Mouse (Mus musculus) small intestine, adult 2 months (tissue): ENCODE results near the gene Als2cl. TPM values are rescaled to one million over a fixed set of nuclear protein-coding genes. Genes with fewer than 3 reads are reported as not detected.
A peak's percentile ranks its signal among the peaks of the same experiment; 100 is the strongest.

ENCODE experiments used
- H3K27ac ChIP-seq: fragments of 200-500 bp; 2 replicates; pipeline ENCODE4 v1.5.1; 2012; ENCODE audit warnings: low read depth, low read length, control low read depth, inconsistent platforms; ENCODE audit not compliant: insufficient read depth
- H3K27me3 ChIP-seq: fragments of 200-500 bp; 2 replicates; pipeline ENCODE4 v1.6.1; 2012; ENCODE audit warnings: mild to moderate bottlenecking, moderate library complexity, low read length, inconsistent platforms; ENCODE audit not compliant: control insufficient read depth, insufficient read depth
- H3K36me3 ChIP-seq: fragments of 200-500 bp; 2 replicates; pipeline ENCODE4 v1.6.1; 2012; ENCODE audit warnings: mild to moderate bottlenecking, low read length, control low read depth, inconsistent platforms; ENCODE audit not compliant: control insufficient read depth, insufficient read depth
- H3K4me1 ChIP-seq: fragments of 200-500 bp; 2 replicates; pipeline ENCODE4 v1.6.1; 2012; ENCODE audit warnings: low read length, inconsistent platforms, mixed read lengths; ENCODE audit not compliant: control insufficient read depth, insufficient read depth, insufficient read length
- H3K4me3 ChIP-seq: fragments of 200-500 bp; 2 replicates; pipeline ENCODE4 v1.5.1; 2012; ENCODE audit warnings: low read depth, mild to moderate bottlenecking, control low read depth, inconsistent platforms, low read length, moderate library complexity
- CTCF ChIP-seq: fragments of 200-500 bp; IDR thresholded peaks from 2 replicates; pipeline ENCODE4 v1.5.1; 2012; ENCODE audit warnings: low read depth, mild to moderate bottlenecking, control low read depth, inconsistent platforms, low read length, moderate library complexity, mixed read lengths; ENCODE audit not compliant: insufficient replicate concordance, insufficient read length; ENCODE audit errors: extremely low read depth
- POLR2A ChIP-seq: fragments of 200-500 bp; IDR thresholded peaks from 2 replicates; pipeline ENCODE4 v1.6.1; 2012; ENCODE audit warnings: low read depth, mild to moderate bottlenecking, control low read depth, inconsistent platforms, low read length, moderate library complexity
- WGBS: fragments of 180-500 bp; shearing (Covaris S2); methylation state at CpG from one replicate; pipeline ENCODE4 v1.1.7; 2018; 5-methylcytosine and 5-hydroxymethylcytosine counted together
- polyA plus RNA-seq: library from polyadenylated mRNA; depleted of rRNA; stranded (reverse); fragments of >200 nt; gene quantifications from 2 replicates; pipeline ENCODE4 v1.2.3, GENCODE M21; 2012

Als2cl gene
- polyA plus RNA-seq, 1 experiment: 16.2 TPM

DNA sequence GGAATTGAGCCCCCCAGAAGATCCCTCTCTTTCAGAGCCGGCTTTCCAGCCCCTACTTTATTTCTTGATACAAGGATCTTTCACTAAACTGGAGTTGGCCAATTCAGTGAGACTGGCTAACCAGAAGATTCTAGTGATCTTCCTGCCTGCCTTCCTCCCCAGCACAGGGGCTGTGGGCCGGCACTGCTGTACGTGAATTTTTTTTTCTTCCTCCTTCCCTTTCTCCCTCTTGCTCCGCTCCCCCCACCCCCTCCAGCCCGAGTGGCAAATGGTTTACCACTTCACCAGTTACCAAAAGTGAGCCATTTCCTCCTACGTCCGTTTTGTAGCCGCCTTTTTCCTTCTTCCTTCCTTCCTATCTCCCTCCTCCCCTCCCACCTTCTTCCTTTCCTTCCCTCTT is 35.8 kb downstream of the Als2cl start:
- Histone ChIP-seq H3K27ac (no peak overlapping the region), H3K4me3 (no peak overlapping the region), H3K36me3 (no peaks in the 10 kb centered on the region), H3K4me1 (no peaks in the 10 kb centered on the region), H3K27me3 (no peaks in the 10 kb centered on the region)
- TF ChIP-seq POLR2A (no peak), CTCF (no peak)
- WGBS: 55% methylated on average over 8 of the region's 8 CpGs

- 80% methylated on average over 7 of the region's 7 CpGs for WGBS
- Histone ChIP-seq H3K4me3 (no peak within 1 kb of the TSS), H3K27me3 (no peaks in the 10 kb centered on the region), H3K27ac (no peak within 1 kb of the TSS), H3K4me1 (no peaks in the 10 kb centered on the region), H3K36me3 (no peaks in the 10 kb centered on the region)
- TF ChIP-seq POLR2A (no peak), CTCF (no peak)
Observed at GRCm38 (mm10) chr9:110916786-110917185, 37.1 kb downstream of the Als2cl start, which contains the start of gene Fam240a. Gene Fam240a, minus strand, starts transcription at chr9:110916861.

DNA sequence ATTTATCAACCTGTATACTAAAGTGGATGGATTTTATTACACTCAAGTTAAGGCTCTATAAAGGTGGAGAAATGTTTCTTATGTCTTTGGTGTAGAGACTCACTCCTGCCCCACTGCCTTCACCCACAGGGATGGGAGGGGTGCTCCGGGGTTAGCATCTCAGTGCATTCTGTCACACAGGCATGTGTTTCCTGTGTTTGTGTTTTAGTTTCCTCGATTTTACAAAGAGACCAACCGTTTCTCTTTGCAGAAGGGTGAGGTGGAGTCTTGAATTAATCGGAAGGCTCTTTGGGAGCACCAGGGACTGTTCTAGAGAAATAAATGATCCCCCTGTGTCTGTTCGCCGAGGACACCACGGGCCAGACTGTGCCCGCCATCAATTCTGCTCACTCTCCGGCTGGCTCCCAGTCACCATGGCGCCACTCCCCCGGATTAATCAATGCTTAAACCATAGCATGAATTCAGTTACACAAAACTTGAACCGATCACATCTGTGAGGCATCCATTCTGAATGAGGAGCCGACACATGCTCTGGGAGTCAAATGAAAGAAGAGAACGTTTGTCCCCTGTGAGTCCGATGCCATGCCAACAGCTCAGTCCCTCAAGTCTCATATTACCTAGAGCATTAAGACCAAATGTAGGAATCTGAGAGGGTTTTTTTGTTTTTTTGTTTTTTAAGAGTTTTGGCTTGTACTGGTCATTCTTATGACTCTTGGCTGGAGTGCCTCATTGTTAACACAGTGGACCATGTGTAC is 41.2 kb downstream of the Als2cl start:
- Histone ChIP-seq H3K4me3 (no peak overlapping the region), H3K36me3 (no peaks in the 10 kb centered on the region), H3K4me1 (no peaks in the 10 kb centered on the region), H3K27me3 (no peaks in the 10 kb centered on the region), H3K27ac (no peak overlapping the region)
- no peak for TF ChIP-seq CTCF
- no peak for TF ChIP-seq POLR2A
- 63% methylated on average over 15 of the region's 15 CpGs for whole genome bisulfite sequencing

DNA sequence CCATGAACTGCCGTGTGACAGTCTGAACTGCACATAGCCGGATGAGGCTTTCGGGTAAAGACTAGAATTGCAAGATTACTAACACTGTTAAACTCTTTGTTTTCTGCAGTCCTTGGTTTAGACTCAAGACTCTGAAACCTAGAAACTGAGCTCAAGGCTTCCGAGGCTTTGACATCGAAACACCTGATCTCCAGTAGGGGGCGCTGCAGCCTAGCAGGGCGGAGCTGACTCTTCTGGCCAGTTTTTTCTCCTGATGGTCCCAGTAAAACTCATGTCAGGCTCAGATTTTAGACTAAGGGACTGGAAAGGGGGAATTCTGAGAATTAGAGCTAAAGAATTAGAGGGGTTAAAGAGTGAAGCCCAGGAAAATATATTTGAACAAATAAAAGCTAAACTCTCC is 43.1 kb downstream of the Als2cl start:
- H3K27ac ChIP-seq: no peak overlapping the region
- no peaks in the 10 kb centered on the region for H3K4me1 ChIP-seq
- TF ChIP-seq CTCF (peak; percentile 91; the same call in 1 of the 2 replicates), POLR2A (no peak)
- H3K36me3 ChIP-seq: no peaks in the 10 kb centered on the region
- H3K4me3 ChIP-seq: no peak overlapping the region
- 14% methylated on average over 7 of the region's 7 CpGs for WGBS
- H3K27me3 ChIP-seq: no peaks in the 10 kb centered on the region

DNA sequence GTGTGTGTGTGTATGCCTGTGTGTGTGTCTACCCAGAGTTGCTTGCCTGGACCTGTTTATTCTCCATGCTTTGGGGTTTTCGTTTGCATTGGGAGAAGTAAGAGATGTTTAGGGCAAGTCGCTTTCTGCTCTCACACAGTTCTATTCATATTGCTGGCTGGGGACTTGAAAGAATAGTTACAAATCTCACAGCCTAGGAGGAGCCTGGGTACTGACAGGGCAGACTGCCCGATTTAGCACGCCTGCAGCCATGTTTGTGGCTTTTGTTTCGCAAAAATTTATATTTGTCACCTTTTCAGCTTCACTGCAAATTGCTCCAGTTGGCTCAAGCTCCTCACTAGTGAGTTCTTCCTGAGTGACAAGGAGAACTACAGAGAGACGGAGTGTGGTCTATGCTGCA is 51.9 kb downstream of the Als2cl start:
- no peaks in the 10 kb centered on the region for H3K36me3 ChIP-seq
- H3K4me3 ChIP-seq: no peak overlapping the region
- no peaks in the 10 kb centered on the region for H3K27me3 ChIP-seq
- no peak for TF ChIP-seq CTCF
- no peak for TF ChIP-seq POLR2A
- H3K4me1 ChIP-seq: no peaks in the 10 kb centered on the region
- WGBS: 78% methylated on average over 6 of the region's 6 CpGs
- no peak overlapping the region for H3K27ac ChIP-seq

DNA sequence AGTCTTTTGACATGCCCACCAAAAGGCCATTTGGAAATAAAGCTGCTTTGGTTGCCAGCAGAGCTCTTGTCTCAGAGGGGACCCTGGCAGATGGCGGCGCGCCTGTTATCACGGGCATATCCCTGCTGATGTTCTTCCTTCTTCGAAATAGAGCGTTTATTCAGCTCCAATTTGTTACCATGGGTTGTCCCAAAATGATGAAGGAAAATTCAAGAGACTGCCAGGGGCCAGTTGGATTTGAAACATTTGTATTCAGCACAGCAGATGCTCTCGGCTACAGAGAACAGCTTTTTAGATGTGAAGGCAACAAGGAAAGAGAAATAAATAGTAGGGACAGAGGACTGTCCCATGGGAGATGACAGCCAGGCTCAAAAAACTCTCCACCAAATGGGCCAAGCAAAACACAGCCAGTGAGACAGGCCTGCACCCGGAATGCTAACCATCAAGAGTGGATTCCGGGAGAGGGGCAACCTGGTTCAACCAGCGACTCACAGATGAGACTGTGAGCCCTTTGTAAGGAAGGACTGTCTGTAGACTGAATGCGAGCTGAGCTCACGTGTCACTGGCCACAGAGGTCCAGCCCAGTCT is 54.3 kb downstream of the Als2cl start:
- H3K4me1 ChIP-seq: no peaks in the 10 kb centered on the region
- H3K27ac ChIP-seq: no peak overlapping the region
- no peak overlapping the region for H3K4me3 ChIP-seq
- no peaks in the 10 kb centered on the region for H3K36me3 ChIP-seq
- TF ChIP-seq POLR2A: no peak
- no peak for TF ChIP-seq CTCF
- 82% methylated on average over 12 of the region's 12 CpGs for whole genome bisulfite sequencing
- H3K27me3 ChIP-seq: no peaks in the 10 kb centered on the region

DNA sequence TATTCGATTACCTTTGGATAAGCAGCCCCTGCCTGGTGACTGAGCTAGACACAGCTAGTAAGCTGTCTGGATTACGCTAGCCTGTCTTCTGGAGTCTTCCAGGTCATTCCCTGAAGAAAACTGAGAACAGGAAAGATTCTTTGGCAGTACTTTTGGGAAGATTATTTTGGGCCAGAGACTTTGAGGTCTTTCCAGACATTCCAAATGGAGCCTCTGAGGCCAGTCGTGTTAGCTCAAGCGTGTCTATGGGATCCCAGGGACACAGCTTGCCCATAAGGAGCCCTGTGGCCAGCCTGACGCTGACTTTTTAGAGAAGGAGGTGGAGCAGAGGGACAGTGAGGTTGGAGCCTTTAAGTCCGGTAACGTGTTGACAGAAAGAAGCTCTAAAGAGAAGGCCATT is 56.3 kb downstream of the Als2cl start:
- H3K4me1 ChIP-seq: no peaks in the 10 kb centered on the region
- WGBS: 87% methylated on average over 7 of the region's 7 CpGs
- H3K4me3 ChIP-seq: no peak overlapping the region
- no peak overlapping the region for H3K27ac ChIP-seq
- no peak for TF ChIP-seq CTCF
- no peak for TF ChIP-seq POLR2A
- no peaks in the 10 kb centered on the region for H3K36me3 ChIP-seq
- no peaks in the 10 kb centered on the region for H3K27me3 ChIP-seq
